Mouse (Mus musculus): ENCODE data around the gene Nipsnap2. TPM values are rescaled to one million over a fixed set of nuclear protein-coding genes. Genes with fewer than 3 reads are reported as not detected.
"Not testable (repeated sequence)": the region's sequence is repeated elsewhere in the genome, so short reads cannot be mapped to it uniquely, and the experiment has no call there.

The Nipsnap2 gene
- polyA plus RNA-seq, 1 experiment from 2014 or later, result 228 TPM

GRCm38 (mm10) chr5:129772433-129772832 lies 47.6 kb downstream of the Nipsnap2 start:
- DNase-seq (ENCODE audit: low spot score), result no peak
- no peaks in the 10 kb centered on the region for H3K9me3 ChIP-seq (replicated peaks; ENCODE audit: low read length)
- H3K9ac ChIP-seq (ENCODE audit: low read depth, low read length), result no peak overlapping the region
- H3K4me1 ChIP-seq (replicated peaks; ENCODE audit: insufficient read depth, low read length), result no peaks in the 10 kb centered on the region
- no peak for TF ChIP-seq CTCF (IDR thresholded peaks at IDR 0.05; ENCODE audit: low read depth)
- no peak overlapping the region for H3K4me3 ChIP-seq (replicated peaks; ENCODE audit: low read depth, low read length)
- no peak overlapping the region for H3K27ac ChIP-seq
- no peaks in the 10 kb centered on the region for H3K27me3 ChIP-seq (ENCODE audit: insufficient read depth, low read length)
- H3K36me3 ChIP-seq (ENCODE audit: insufficient read depth, low read length), result no peaks in the 10 kb centered on the region
- 85% methylated on average over 10 of the region's 10 CpGs for WGBS
- no peak for ATAC-seq (replicated peaks; ENCODE audit: low FRiP score, low read depth)
- H3K4me2 ChIP-seq (ENCODE audit: low read length), result no peak overlapping the region

DNA sequence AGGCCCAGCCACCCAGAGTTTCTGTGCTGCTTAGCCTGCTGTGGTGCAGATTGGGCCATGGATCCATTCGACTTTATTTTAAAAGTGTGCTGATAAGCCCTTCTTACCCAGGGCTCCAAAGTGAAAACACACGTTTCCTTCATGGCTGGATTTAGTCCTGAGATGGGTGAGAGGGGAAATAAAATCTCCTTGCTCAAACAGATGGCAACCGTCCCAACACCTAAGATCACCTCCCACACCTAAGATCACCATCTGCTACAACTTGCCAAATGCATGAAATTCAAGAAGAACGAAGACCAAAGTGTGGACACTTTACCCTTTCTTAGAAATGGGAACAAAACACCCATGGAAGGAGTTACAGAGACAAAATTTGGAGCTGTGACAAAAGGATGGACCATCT lies 48.5 kb downstream of the Nipsnap2 start:
- H3K4me3 ChIP-seq (replicated peaks; ENCODE audit: low read depth, low read length); H3K9ac ChIP-seq (ENCODE audit: low read depth, low read length); H3K27me3 ChIP-seq (ENCODE audit: insufficient read depth, low read length); DNase-seq (ENCODE audit: low spot score); ATAC-seq (replicated peaks; ENCODE audit: low FRiP score, low read depth); H3K36me3 ChIP-seq (ENCODE audit: insufficient read depth, low read length); H3K27ac ChIP-seq; H3K4me1 ChIP-seq (replicated peaks; ENCODE audit: insufficient read depth, low read length); H3K4me2 ChIP-seq (ENCODE audit: low read length); H3K9me3 ChIP-seq (replicated peaks; ENCODE audit: low read length): not testable (repeated sequence)
- 67% methylated on average over 4 of the region's 4 CpGs for WGBS

DNA sequence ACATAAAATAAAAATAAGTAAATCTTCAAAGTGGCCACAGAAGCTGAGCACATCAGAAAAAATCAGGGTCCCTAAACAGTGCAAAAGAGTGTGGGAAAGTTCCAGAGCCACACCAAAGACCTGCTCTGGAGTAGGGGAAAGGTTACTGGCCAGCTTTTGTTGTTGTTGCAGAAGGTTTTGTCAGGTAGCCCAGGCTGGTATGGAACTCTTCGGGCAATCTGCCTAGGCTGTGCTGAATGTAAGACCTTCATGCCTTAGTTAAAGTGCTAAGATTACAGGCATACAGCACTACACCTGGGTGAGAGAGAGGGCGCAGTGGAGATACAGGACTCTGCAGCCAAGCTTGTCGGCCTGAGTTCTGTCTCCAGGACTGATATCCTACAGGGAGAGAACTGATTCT lies 49.8 kb downstream of the Nipsnap2 start:
- no peaks in the 10 kb centered on the region for H3K9me3 ChIP-seq (replicated peaks; ENCODE audit: low read length)
- no peak overlapping the region for H3K27ac ChIP-seq
- no peak for TF ChIP-seq CTCF (IDR thresholded peaks at IDR 0.05; ENCODE audit: low read depth)
- no peaks in the 10 kb centered on the region for H3K27me3 ChIP-seq (ENCODE audit: insufficient read depth, low read length)
- no peak for DNase-seq (ENCODE audit: low spot score)
- no peaks in the 10 kb centered on the region for H3K36me3 ChIP-seq (ENCODE audit: insufficient read depth, low read length)
- no peak overlapping the region for H3K4me2 ChIP-seq (ENCODE audit: low read length)
- no peak overlapping the region for H3K9ac ChIP-seq (ENCODE audit: low read depth, low read length)
- H3K4me1 ChIP-seq (replicated peaks; ENCODE audit: insufficient read depth, low read length), result no peaks in the 10 kb centered on the region; the same call in 1 of the 2 replicates
- no peak overlapping the region for H3K4me3 ChIP-seq (replicated peaks; ENCODE audit: low read depth, low read length)
- WGBS, result 82% methylated on average over 3 of the region's 3 CpGs
- ATAC-seq (replicated peaks; ENCODE audit: low FRiP score, low read depth), result no peak

DNA sequence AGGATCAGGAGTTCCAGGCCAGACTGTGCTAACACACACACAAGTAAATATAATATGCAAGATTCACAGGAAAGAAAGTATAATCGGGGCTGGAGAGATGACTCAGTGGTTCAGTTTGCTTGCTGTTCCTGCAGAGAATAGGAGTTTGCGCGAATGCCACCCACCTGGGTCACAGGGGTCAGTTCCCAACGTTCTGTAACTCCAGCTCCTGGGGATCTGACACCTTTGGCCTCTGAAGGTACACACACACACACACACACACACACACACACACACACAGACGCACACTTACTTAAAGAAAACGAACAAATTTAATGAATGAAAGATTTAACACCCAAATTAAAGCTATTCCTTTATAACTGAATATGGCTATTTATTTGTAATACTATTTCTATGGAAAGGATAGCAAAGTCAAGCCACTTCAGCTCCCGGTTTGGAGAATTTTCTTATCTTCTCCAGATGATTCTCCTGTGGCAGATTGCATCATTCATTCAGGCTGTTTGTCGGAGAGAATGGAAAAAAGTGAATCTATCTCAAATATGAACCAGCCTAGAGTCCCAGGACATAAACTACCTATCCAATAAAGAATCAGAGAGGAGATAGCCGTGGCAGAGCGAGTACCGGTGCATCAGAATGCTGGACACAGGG lies 53.6 kb downstream of the Nipsnap2 start:
- no peak for TF ChIP-seq CTCF (IDR thresholded peaks at IDR 0.05; ENCODE audit: low read depth)

GRCm38 (mm10) chr5:129778996-129779716 lies 54.3 kb downstream of the Nipsnap2 start:
- H3K4me3 ChIP-seq (replicated peaks; ENCODE audit: low read depth, low read length), result peak overlapping the region; percentile 55
- peak overlapping the region; percentile 67 for H3K9ac ChIP-seq (ENCODE audit: low read depth, low read length)
- ATAC-seq (replicated peaks; ENCODE audit: low FRiP score, low read depth) (peak; percentile 85), DNase-seq (ENCODE audit: low spot score) (peak; percentile 88)
- peak overlapping the region; percentile 92 for H3K4me2 ChIP-seq (ENCODE audit: low read length)
- H3K9me3 ChIP-seq (replicated peaks; ENCODE audit: low read length), result no peaks in the 10 kb centered on the region
- 1% methylated on average over 32 of the region's 32 CpGs for WGBS
- H3K27me3 ChIP-seq (ENCODE audit: insufficient read depth, low read length), result no peaks in the 10 kb centered on the region
- TF ChIP-seq CTCF (IDR thresholded peaks at IDR 0.05; ENCODE audit: low read depth), result no peak
- no peaks in the 10 kb centered on the region; the same call in 1 of the 2 replicates for H3K4me1 ChIP-seq (replicated peaks; ENCODE audit: insufficient read depth, low read length)
- H3K36me3 ChIP-seq (ENCODE audit: insufficient read depth, low read length), result no peaks in the 10 kb centered on the region
- peak overlapping the region; percentile 70 for H3K27ac ChIP-seq

More for the DNA sequence above, 53.6 kb downstream of the Nipsnap2 start:
- no peak for ATAC-seq (replicated peaks; ENCODE audit: low FRiP score, low read depth)
- Histone ChIP-seq H3K27me3 (ENCODE audit: insufficient read depth, low read length) (no peaks in the 10 kb centered on the region), H3K27ac (peak overlapping the region; percentile 70; the same call in 1 of the 2 replicates), H3K9me3 (replicated peaks; ENCODE audit: low read length) (no peaks in the 10 kb centered on the region), H3K4me2 (ENCODE audit: low read length) (peak overlapping the region; percentile 92), H3K9ac (ENCODE audit: low read depth, low read length) (peak overlapping the region; percentile 67), H3K4me1 (replicated peaks; ENCODE audit: insufficient read depth, low read length) (no peaks in the 10 kb centered on the region; the same call in 1 of the 2 replicates), H3K4me3 (replicated peaks; ENCODE audit: low read depth, low read length) (peak overlapping the region; percentile 55), H3K36me3 (ENCODE audit: insufficient read depth, low read length) (no peaks in the 10 kb centered on the region)
- no peak for DNase-seq (ENCODE audit: low spot score)
- WGBS, result 34% methylated on average over 11 of the region's 11 CpGs

- H3K9ac ChIP-seq (ENCODE audit: low read depth, low read length), result no peak overlapping the region
- 93% methylated on average over 3 of the region's 3 CpGs for WGBS
- no peak overlapping the region for H3K4me2 ChIP-seq (ENCODE audit: low read length)
- ATAC-seq (replicated peaks; ENCODE audit: low FRiP score, low read depth), result no peak
- DNase-seq (ENCODE audit: low spot score), result no peak
- H3K27me3 ChIP-seq (ENCODE audit: insufficient read depth, low read length), result no peaks in the 10 kb centered on the region
- H3K36me3 ChIP-seq (ENCODE audit: insufficient read depth, low read length), result no peaks in the 10 kb centered on the region
- H3K9me3 ChIP-seq (replicated peaks; ENCODE audit: low read length), result no peaks in the 10 kb centered on the region
- H3K4me1 ChIP-seq (replicated peaks; ENCODE audit: insufficient read depth, low read length), result no peaks in the 10 kb centered on the region; the same call in 1 of the 2 replicates
- no peak for TF ChIP-seq CTCF (IDR thresholded peaks at IDR 0.05; ENCODE audit: low read depth)
- H3K27ac ChIP-seq, result no peak overlapping the region
- no peak overlapping the region for H3K4me3 ChIP-seq (replicated peaks; ENCODE audit: low read depth, low read length)
Observed at GRCm38 (mm10) chr5:129780131-129780530, 55.3 kb downstream of the Nipsnap2 start.
